Mouse (Mus musculus): Measurements from ENCODE around the gene Pga5. TPM values are rescaled to one million over a fixed set of nuclear protein-coding genes. Genes with fewer than 3 reads are reported as not detected.

The Pga5 gene
- total and polyA plus RNA-seq, 3 experiments = 0.08 TPM; not detected in 2

DNA sequence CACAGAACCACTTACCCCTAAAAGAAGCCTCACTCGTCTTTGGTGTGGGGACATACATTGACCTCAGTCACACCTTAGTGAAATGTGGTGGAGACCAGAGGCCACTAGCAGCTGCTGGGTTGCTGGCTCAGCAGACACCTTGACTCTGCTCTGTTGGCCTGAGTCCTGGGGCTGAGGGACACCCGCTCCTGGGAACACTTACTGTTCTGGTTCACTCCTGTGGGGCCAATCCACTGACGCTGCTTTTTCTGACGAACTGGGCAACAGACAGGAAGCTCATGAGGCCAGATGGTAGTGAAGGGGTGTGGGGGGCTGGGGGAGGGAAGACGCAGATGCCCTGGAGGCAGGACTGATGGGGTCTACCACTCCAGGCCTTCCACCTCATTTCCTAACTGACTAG is 43.2 kb upstream of the Pga5 start:
- in situ Hi-C loops (cut with MboI; ENCODE audit: low pct_ligation_motif_present, low pct_unique_long_range_greater_than_20kb, low sequenced_read_pairs) = no loop called here

GRCm38 (mm10) chr19:10720524-10720923 is 42.7 kb upstream of the Pga5 start:
- Histone ChIP-seq H3K79me2 (replicated peaks; ENCODE audit: control insufficient read depth, extremely low read depth, insufficient read depth, poor library complexity, severe bottlenecking) (no peaks in the 10 kb centered on the region), H3K9ac (ENCODE audit: insufficient read depth, low read depth) (no peak overlapping the region), H3K9me3 (replicated peaks; ENCODE audit: low read length) (no peaks in the 10 kb centered on the region), H3K4me1 (ENCODE audit: control insufficient read depth in 1 of 2, insufficient read depth in 2 of 2) (peaks cover 0 to 13% of the 10 kb centered on the region in 2 experiments; a peak in 1 of 4 replicates), H3K36me3 (replicated peaks in 1 of 2; ENCODE audit: control insufficient read depth in 1 of 2, insufficient read depth in 1 of 2, low read length in 1 of 2) (peaks cover 0 to 97% of the 10 kb centered on the region in 2 experiments), H3K4me2 (ENCODE audit: insufficient read depth, low read depth, poor library complexity, severe bottlenecking) (no peak overlapping the region), H3K27me3 (replicated peaks) (no peaks in the 10 kb centered on the region), H3K4me3 (replicated peaks in 1 of 3; ENCODE audit: low read depth in 2 of 3, low read length in 2 of 3, poor library complexity in 1 of 3) (no peak overlapping the region), H3K27ac (ENCODE audit: insufficient read depth, low read depth) (no peak overlapping the region)
- dilution Hi-C loops (cut with MboI; ENCODE audit: extremely low pct_ligation_motif_present, extremely low pct_unique_long_range_greater_than_20kb, low sequenced_read_pairs) (no loop called here), in situ Hi-C loops (cut with MboI; ENCODE audit: low pct_ligation_motif_present, low pct_unique_long_range_greater_than_20kb, low sequenced_read_pairs) (no loop called here)
- TF ChIP-seq RCOR1 (conservative IDR thresholded peaks at IDR 0.05; ENCODE audit: low read depth, low read length) = no peak
- TF ChIP-seq JUND (conservative IDR thresholded peaks at IDR 0.05; ENCODE audit: low read depth, low read length) = no peak
- TF ChIP-seq ZC3H11A (IDR thresholded peaks at IDR 0.05; ENCODE audit: low read depth, low read length) = no peak
- no peak for TF ChIP-seq BHLHE40 (IDR thresholded peaks at IDR 0.05; ENCODE audit: low read depth, low read length)
- TF ChIP-seq E2F4 (IDR thresholded peaks at IDR 0.05; ENCODE audit: insufficient replicate concordance, low read depth, low read length) = no peak
- no peak for TF ChIP-seq MYC (IDR thresholded peaks at IDR 0.05; ENCODE audit: low read depth, low read length)
- TF ChIP-seq MXI1 (IDR thresholded peaks at IDR 0.05; ENCODE audit: low read depth, low read length) = no peak
- no peak for DNase-seq (ENCODE audit: extremely low read depth)

More for the DNA sequence above, 43.2 kb upstream of the Pga5 start:
- Histone ChIP-seq H3K79me2 (replicated peaks; ENCODE audit: control insufficient read depth, extremely low read depth, insufficient read depth, poor library complexity, severe bottlenecking) (no peaks in the 10 kb centered on the region), H3K9me3 (replicated peaks; ENCODE audit: low read length) (no peaks in the 10 kb centered on the region), H3K27me3 (replicated peaks) (no peaks in the 10 kb centered on the region), H3K4me3 (replicated peaks in 1 of 3; ENCODE audit: low read depth in 2 of 3, low read length in 2 of 3, poor library complexity in 1 of 3) (no peak overlapping the region), H3K4me2 (ENCODE audit: insufficient read depth, low read depth, poor library complexity, severe bottlenecking) (no peak overlapping the region), H3K36me3 (replicated peaks in 1 of 2; ENCODE audit: control insufficient read depth in 1 of 2, insufficient read depth in 1 of 2, low read length in 1 of 2) (peaks cover 0 to 97% of the 10 kb centered on the region in 2 experiments), H3K27ac (ENCODE audit: insufficient read depth, low read depth) (no peak overlapping the region), H3K9ac (ENCODE audit: insufficient read depth, low read depth) (no peak overlapping the region), H3K4me1 (ENCODE audit: control insufficient read depth in 1 of 2, insufficient read depth in 2 of 2) (peaks cover 0 to 8% of the 10 kb centered on the region in 2 experiments; a peak in 1 of 4 replicates)
- TF ChIP-seq MAFK (IDR thresholded peaks at IDR 0.05; ENCODE audit: insufficient replicate concordance, low read length) (no peak), ELF1 (IDR thresholded peaks at IDR 0.05; ENCODE audit: low read depth, low read length) (no peak), ZMIZ1 (IDR thresholded peaks at IDR 0.05; ENCODE audit: low read depth, low read length) (no peak), RCOR1 (conservative IDR thresholded peaks at IDR 0.05; ENCODE audit: low read depth, low read length) (no peak), SIN3A (IDR thresholded peaks at IDR 0.05; ENCODE audit: low read length) (no peak), CHD2 (IDR thresholded peaks at IDR 0.05; ENCODE audit: low read length) (no peak), MYC (IDR thresholded peaks at IDR 0.05; ENCODE audit: low read depth, low read length) (no peak), ZC3H11A (IDR thresholded peaks at IDR 0.05; ENCODE audit: low read depth, low read length) (no peak), USF2 (conservative IDR thresholded peaks at IDR 0.05; ENCODE audit: low read depth, low read length) (no peak), PAX5 (IDR thresholded peaks at IDR 0.05; ENCODE audit: low read length) (no peak), MAZ (IDR thresholded peaks at IDR 0.05; ENCODE audit: low read depth, low read length) (no peak), TCF12 (IDR thresholded peaks at IDR 0.05; ENCODE audit: low read depth, low read length) (no peak), UBTF (IDR thresholded peaks at IDR 0.05; ENCODE audit: low read depth, low read length) (no peak), MAX (IDR thresholded peaks at IDR 0.05; ENCODE audit: low read length) (no peak), SMC3 (IDR thresholded peaks at IDR 0.05; ENCODE audit: low read depth, low read length) (no peak), E2F4 (IDR thresholded peaks at IDR 0.05; ENCODE audit: insufficient replicate concordance, low read depth, low read length) (no peak), CTCF (conservative IDR thresholded peaks at IDR 0.05 in 1 of 2, IDR thresholded peaks at IDR 0.05 in 1 of 2; ENCODE audit: low read depth in 2 of 2, low read length in 2 of 2) (no peak)
- no peak for DNase-seq (ENCODE audit: extremely low read depth)
- dilution Hi-C loops (cut with MboI; ENCODE audit: extremely low pct_ligation_motif_present, extremely low pct_unique_long_range_greater_than_20kb, low sequenced_read_pairs) = no loop called here

Measured in CH12.LX (cell line).